Mouse (Mus musculus): ENCODE data around the gene Treh.

Gene Treh

GRCm38 (mm10) chr9:44679565-44679964 is 6.5 kb downstream of the Treh start:
- no peak for DNase-seq

GRCm38 (mm10) chr9:44683046-44683445 is 10.0 kb downstream of the Treh start:
- no peak for DNase-seq

GRCm38 (mm10) chr9:44685346-44686330 is 12.6 kb downstream of the Treh start:
- DNase-seq = peak; percentile 88 to 89

GRCm38 (mm10) chr9:44686638-44687037 is 13.6 kb downstream of the Treh start:
- DNase-seq = peak; percentile 38

- peak in 1 of 2 experiments; percentile 1 for DNase-seq
Observed at GRCm38 (mm10) chr9:44688013-44688412, 15.0 kb downstream of the Treh start.

- peak; percentile 45 to 59 for DNase-seq
Observed at GRCm38 (mm10) chr9:44690641-44691040, 17.6 kb downstream of the Treh start.

GRCm38 (mm10) chr9:44691671-44692520 is 18.9 kb downstream of the Treh start:
- peak; percentile 68 to 77 for DNase-seq

- no peak for DNase-seq
Observed at GRCm38 (mm10) chr9:44693071-44693470, 20.0 kb downstream of the Treh start.

GRCm38 (mm10) chr9:44697866-44698265 is 24.8 kb downstream of the Treh start:
- no peak for DNase-seq

- no peak for DNase-seq
Observed at GRCm38 (mm10) chr9:44699196-44699595, 26.2 kb downstream of the Treh start.

GRCm38 (mm10) chr9:44699730-44700129 is 26.7 kb downstream of the Treh start:
- peak; percentile 47 to 61 for DNase-seq

GRCm38 (mm10) chr9:44707749-44708428 is 34.9 kb downstream of the Treh start:
- DNase-seq = peak; percentile 49 to 59

GRCm38 (mm10) chr9:44708429-44708765 is 35.4 kb downstream of the Treh start:
- peak; percentile 88 to 92 for DNase-seq

GRCm38 (mm10) chr9:44708925-44709324 is 35.9 kb downstream of the Treh start:
- DNase-seq = no peak

- DNase-seq = peak; percentile 68 to 76
Observed at GRCm38 (mm10) chr9:44709600-44709999, 36.6 kb downstream of the Treh start.

GRCm38 (mm10) chr9:44710213-44710612 is 37.2 kb downstream of the Treh start:
- DNase-seq = no peak

- DNase-seq = no peak
Observed at GRCm38 (mm10) chr9:44711602-44712001, 38.6 kb downstream of the Treh start.

- DNase-seq = no peak
Observed at GRCm38 (mm10) chr9:44713080-44713479, 40.0 kb downstream of the Treh start.

- no peak for DNase-seq
Observed at GRCm38 (mm10) chr9:44713574-44713973, 40.5 kb downstream of the Treh start.

GRCm38 (mm10) chr9:44715109-44715508 is 42.1 kb downstream of the Treh start:
- DNase-seq = no peak

GRCm38 (mm10) chr9:44715705-44716362 is 42.8 kb downstream of the Treh start:
- no peak for DNase-seq
